Mouse (Mus musculus) E14TG2a.4 (cell line): ENCODE results near the gene Kri1.

Experiments
- CTCF ChIP-seq: conservative IDR thresholded peaks from 2 replicates; pipeline ENCODE4 v1.5.1; 2014; ENCODE audit warnings: low read length
- NANOG ChIP-seq: IDR thresholded peaks from 2 replicates; pipeline ENCODE4 v1.6.1; 2014; ENCODE audit warnings: borderline replicate concordance, low read length, mixed read lengths
- POU5F1 ChIP-seq: IDR thresholded peaks from 2 replicates; pipeline ENCODE4 v1.6.1; 2014; ENCODE audit warnings: low read length, borderline replicate concordance

DNA sequence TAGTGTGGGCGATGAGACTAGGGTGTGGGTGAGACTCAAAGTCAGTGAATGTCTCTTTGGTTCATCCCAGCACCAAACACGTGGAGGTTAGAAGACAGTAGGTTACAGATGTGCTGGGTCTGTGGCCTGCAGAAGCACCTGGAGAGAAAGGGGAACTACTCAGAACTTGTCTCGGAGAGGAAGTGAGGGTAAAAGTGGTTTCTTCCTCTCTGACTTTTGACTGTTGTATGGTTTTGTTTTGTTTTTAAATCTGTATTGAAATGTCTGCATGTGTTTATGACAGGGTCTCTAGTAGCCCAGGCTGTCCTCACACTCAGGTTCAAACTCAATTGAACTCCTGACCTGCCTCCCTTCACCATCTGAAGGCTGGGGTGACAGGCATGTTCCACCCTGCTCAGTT, 40.3 kb upstream of the Kri1 start:
- no peak for TF ChIP-seq CTCF
- no peak for TF ChIP-seq NANOG
- TF ChIP-seq POU5F1 = no peak
